Mouse (Mus musculus) cerebellum, postnatal 25 days (tissue): ENCODE data around the gene Palm3.
"Not testable (repeated sequence)": the region's sequence is repeated elsewhere in the genome, so short reads cannot be mapped to it uniquely, and the experiment has no call there.

ENCODE experiments used
- DNase-seq, 2 experiments: peaks; one replicate each; pipeline ENCODE4 v3.0.0; 2021; ENCODE audit warnings: mixed read lengths in 2 of 2

Gene Palm3

GRCm38 (mm10) chr8:84021096-84021495 is at the start of gene Palm3:
Gene Palm3 (plus strand): TSS chr8:84021471.
- DNase-seq = no peak

GRCm38 (mm10) chr8:83971661-83972060 is 49.6 kb upstream of the Palm3 start:
- DNase-seq = no peak

- DNase-seq = peak; percentile 96 to 98
These were observed 48.8 kb upstream of the Palm3 start, which contains the start of gene Prkaca for GRCm38 (mm10) chr8:83972150-83973120. Gene Prkaca (plus strand): TSS chr8:83972993.

- DNase-seq = peak; percentile 46 to 70
These were observed 47.9 kb upstream of the Palm3 start for GRCm38 (mm10) chr8:83973161-83974031.

- DNase-seq = no peak
These were observed 46.8 kb upstream of the Palm3 start for GRCm38 (mm10) chr8:83974521-83974920.

- DNase-seq = no peak
These were observed 45.1 kb upstream of the Palm3 start for GRCm38 (mm10) chr8:83976101-83976630.

- DNase-seq = peak in 1 of 2 experiments; percentile 34
These were observed 44.4 kb upstream of the Palm3 start for GRCm38 (mm10) chr8:83976779-83977350.

- DNase-seq = peak; percentile 12 to 31
These were observed 43.6 kb upstream of the Palm3 start for GRCm38 (mm10) chr8:83977646-83978045.

GRCm38 (mm10) chr8:83978200-83978599 is 43.1 kb upstream of the Palm3 start:
- peak in 1 of 2 experiments; percentile 25 for DNase-seq

- peak; percentile 46 to 47 for DNase-seq
These were observed 41.0 kb upstream of the Palm3 start for GRCm38 (mm10) chr8:83980250-83980649.

GRCm38 (mm10) chr8:83980845-83981244 is 40.4 kb upstream of the Palm3 start:
- peak; percentile 41 to 56 for DNase-seq

- peak; percentile 53 to 60 for DNase-seq
These were observed 39.7 kb upstream of the Palm3 start for GRCm38 (mm10) chr8:83981533-83981932.

- peak in 1 of 2 experiments; percentile 3 for DNase-seq
These were observed 38.8 kb upstream of the Palm3 start for GRCm38 (mm10) chr8:83982449-83982848.

- not testable (repeated sequence) for DNase-seq
These were observed 38.0 kb upstream of the Palm3 start for GRCm38 (mm10) chr8:83983222-83983621.

GRCm38 (mm10) chr8:83989243-83989642 is 32.0 kb upstream of the Palm3 start:
- no peak for DNase-seq

GRCm38 (mm10) chr8:83990170-83990569 is 31.1 kb upstream of the Palm3 start:
- DNase-seq = no peak

- DNase-seq = no peak
These were observed 28.8 kb upstream of the Palm3 start for GRCm38 (mm10) chr8:83992488-83992887.

- DNase-seq = no peak
These were observed 27.2 kb upstream of the Palm3 start for GRCm38 (mm10) chr8:83994030-83994429.

GRCm38 (mm10) chr8:83995973-83996372 is 25.3 kb upstream of the Palm3 start:
- peak in 1 of 2 experiments; percentile 47 for DNase-seq

GRCm38 (mm10) chr8:83996567-83997505 is 24.4 kb upstream of the Palm3 start:
- peak; percentile 84 to 94 for DNase-seq

GRCm38 (mm10) chr8:83997511-83998141 is 23.6 kb upstream of the Palm3 start, which contains the start of gene Samd1:
Gene Samd1 (plus strand): TSS chr8:83997672.
- peak; percentile 74 to 77 for DNase-seq
